ENCODE assay signal across 17 mouse cellular contexts in genomic region chr10:99711567-99711966, GRCm38 (mm10). TPM values are rescaled to one million over a fixed set of nuclear protein-coding genes. Genes with fewer than 3 reads are reported as not detected.
"Had no signal": no experiment of that assay in that cellular context is flagged by ENCODE, and none has a peak within 500 bp of the region (broad histone marks: within the 10 kb centered on the region; RNA-seq: fewer than 3 reads in every experiment).

No protein-coding gene starts in this region.

- H3K4me3 ChIP-seq: limb, embryonic 13.5 days; midbrain, embryonic 12.5 days; neural tube, embryonic 13.5 days had no signal

- H3K4me2 ChIP-seq: limb, embryonic 13.5 days; midbrain, embryonic 12.5 days; neural tube, embryonic 13.5 days had no signal

- ATAC-seq: midbrain, embryonic 16.5 days had no signal

- H3K36me3 ChIP-seq: limb, embryonic 13.5 days; midbrain, embryonic 12.5 days; neural tube, embryonic 13.5 days had no signal

- H3K9me3 ChIP-seq: limb, embryonic 13.5 days; midbrain, embryonic 12.5 days; neural tube, embryonic 13.5 days had no signal

- H3K27ac ChIP-seq: kidney, postnatal 0 days; limb, embryonic 13.5 days; liver, embryonic 14.5 days; midbrain, embryonic 12.5 days; neural tube, embryonic 13.5 days had no signal

- H3K27me3 ChIP-seq: limb, embryonic 13.5 days; midbrain, embryonic 12.5 days; neural tube, embryonic 13.5 days had no signal

- H3K9ac ChIP-seq: limb, embryonic 13.5 days; liver, embryonic 14.5 days; midbrain, embryonic 12.5 days; neural tube, embryonic 13.5 days had no signal

- DNase-seq: kidney, adult 11 months; kidney, adult 9 months; left cerebral cortex, postnatal 4 days; lung, adult 18-20 months; lung, postnatal 4 days; right cerebral cortex, postnatal 14 days; thymus, adult 2 months; thymus, postnatal 25 days had no signal

- H3K4me1 ChIP-seq: limb, embryonic 13.5 days; midbrain, embryonic 12.5 days; neural tube, embryonic 13.5 days had no signal

RNA-seq across cellular contexts. Expression of gene Csl, which starts 47.9 kb away (rescaled TPM):
- total RNA-seq: liver, adult 2 months; megakaryocyte-erythroid progenitor cell, adult 5-6 weeks had no signal
- polyA plus RNA-seq: limb, embryonic 13.5 days; stomach, embryonic 14.5 days had no signal
